Mouse (Mus musculus): Measurements from ENCODE around the gene Nrtn.
A peak's percentile ranks its signal among the peaks of the same experiment; 100 is the strongest.

The Nrtn gene

GRCm38 (mm10) chr17:56762769-56763731, 5.7 kb upstream of the Nrtn start:
- DNase-seq (ENCODE audit: extremely low read depth, insufficient read length, low spot score) = no peak

DNA sequence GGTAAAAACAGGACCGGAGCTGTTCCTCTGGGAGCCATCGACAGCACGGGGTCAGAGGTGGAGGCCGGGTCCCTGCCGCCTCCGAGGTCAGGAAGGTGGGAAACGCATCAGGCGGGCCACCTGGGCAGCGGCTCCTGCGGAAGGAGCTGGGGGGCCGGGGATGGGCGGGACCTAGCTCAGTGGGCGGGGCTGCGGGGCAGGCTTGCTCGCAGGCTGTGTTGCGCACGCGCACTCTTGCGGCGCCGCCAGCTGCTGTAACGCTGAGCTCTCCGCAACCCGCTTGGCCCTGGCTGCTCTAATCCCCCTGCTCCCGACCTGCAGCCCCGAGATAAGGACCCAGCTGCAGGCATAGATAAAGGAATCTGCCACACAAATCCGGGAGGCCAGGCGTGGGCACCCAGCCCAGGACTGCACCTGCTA, 4.7 kb upstream of the Nrtn start:
- peak; percentile 60 for DNase-seq (ENCODE audit: extremely low read depth, insufficient read length, low spot score)

GRCm38 (mm10) chr17:56761077-56761476, 3.7 kb upstream of the Nrtn start:
- no peak for DNase-seq (ENCODE audit: extremely low read depth, insufficient read length, low spot score)

DNA sequence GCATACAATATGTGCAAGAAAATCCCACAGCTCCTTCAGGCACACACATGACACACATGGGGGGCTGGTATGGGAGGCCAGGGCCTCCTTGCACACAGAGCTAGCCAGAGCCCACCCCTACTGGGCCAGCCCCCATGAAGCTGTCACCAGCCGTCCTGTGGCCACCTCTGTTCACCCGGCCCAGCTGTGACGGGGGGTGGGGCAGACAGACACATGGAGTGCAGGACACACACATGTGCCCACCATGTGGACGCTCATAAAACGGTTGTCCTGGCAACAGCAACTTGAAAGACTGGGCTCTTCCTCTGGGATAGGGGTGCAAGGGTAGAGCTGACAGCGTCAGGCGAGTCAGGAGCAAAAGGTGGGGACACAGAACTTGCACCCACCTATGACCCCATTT, 1.9 kb upstream of the Nrtn start:
- DNase-seq (ENCODE audit: extremely low read depth, insufficient read length, low spot score) = no peak

DNA sequence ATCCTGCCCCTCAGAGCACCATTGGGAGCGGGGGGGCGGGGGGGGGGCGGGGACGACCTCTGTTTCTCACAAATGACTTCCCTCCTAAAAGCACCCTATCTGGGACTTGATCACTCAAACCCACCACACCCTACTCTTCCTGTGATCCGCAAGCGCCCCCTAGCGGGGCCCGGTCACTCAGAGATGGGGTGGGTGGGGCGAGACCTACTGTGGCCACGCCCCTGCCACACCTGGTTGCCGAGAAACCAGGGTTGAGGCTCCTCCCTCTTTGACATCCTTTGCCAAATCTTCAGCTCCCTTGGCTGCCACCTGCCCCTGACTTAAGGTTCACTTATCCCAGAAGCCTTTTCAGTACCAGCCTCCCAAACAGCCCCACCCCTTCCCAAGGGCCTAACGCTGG, 802 bp upstream of the Nrtn start:
- no peak for DNase-seq (ENCODE audit: extremely low read depth, insufficient read length, low spot score)

DNA sequence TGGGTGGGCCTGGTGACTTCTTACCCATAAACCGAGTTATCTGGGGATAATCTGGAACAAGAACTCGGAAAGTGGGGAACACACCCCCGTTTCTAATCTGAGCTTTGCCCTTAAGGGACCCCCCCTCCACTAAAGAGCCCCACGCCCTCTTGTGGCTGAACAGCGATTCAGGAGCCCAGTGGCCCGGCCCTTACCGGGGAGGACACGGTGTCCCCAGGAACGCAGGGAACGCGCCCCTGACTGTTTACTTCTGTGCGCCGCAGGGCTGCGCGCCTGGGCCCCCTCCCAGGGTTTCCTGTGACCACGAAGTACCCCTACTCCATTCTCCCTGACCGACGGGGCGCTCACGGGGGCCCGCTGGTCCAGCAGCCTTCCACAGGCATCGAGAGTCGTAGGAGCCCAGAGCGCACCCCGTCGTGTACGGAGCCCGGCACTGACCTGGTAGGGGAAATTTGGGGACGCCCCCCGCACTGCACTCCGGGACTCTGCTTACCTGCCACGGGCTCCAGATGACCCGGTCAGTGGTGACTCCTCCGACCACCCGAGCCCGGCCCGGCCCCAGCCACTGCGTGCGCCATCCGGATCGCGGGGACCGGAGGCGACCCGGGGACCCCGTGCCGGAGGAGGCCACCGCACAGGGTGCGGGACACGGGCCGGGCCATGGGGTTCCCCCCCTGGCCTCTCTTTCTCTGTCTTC, 479 bp downstream of the Nrtn start:
- DNase-seq (ENCODE audit: extremely low read depth, insufficient read length, low spot score) = no peak

GRCm38 (mm10) chr17:56754271-56755185, 2.8 kb downstream of the Nrtn start:
- DNase-seq (ENCODE audit: extremely low read depth, insufficient read length, low spot score) = no peak

DNA sequence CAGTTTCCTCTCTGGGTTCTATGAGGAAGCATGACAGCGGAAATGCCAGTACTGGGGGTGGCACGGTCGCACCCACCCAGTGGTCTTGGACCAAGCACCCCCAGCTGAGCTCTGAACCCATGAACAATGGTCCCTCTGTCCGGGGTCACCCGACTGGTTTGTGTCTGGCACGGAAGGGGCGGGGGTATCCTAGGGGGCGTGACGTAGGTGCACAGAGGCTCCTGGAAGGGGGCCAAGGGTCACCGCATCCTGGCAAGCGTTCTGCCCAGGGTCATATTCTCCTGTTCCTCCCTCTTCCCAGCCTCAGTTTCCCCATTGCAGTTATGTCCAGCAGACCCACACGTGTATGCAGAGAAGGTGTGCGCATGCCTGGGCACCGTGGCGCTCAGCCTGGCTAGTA, 3.9 kb downstream of the Nrtn start:
- DNase-seq (ENCODE audit: extremely low read depth, insufficient read length, low spot score) = no peak

GRCm38 (mm10) chr17:56751404-56752072, 5.8 kb downstream of the Nrtn start:
- DNase-seq (ENCODE audit: extremely low read depth, insufficient read length, low spot score) = no peak

DNA sequence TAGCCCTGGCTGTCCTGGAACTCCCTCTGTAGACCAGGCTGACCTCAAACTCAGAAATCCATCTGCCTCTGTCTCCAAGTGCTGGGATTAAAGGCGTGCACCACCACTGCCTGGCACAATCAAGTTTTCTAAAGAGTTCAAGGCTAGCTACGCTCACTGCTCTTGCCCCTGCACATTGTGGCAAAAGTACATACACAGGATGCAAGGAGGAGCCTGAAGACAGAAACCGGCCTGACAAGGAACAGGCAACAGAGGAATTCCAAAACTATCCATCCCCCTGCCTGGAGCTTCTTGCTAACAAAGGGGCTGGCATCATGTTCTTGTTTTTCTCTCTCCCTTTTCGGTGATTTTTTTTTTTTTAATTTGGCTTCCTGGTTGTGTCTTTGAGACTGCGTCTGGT, 13.2 kb downstream of the Nrtn start:
- DNase-seq (ENCODE audit: extremely low read depth, insufficient read length, low spot score) = no peak

DNA sequence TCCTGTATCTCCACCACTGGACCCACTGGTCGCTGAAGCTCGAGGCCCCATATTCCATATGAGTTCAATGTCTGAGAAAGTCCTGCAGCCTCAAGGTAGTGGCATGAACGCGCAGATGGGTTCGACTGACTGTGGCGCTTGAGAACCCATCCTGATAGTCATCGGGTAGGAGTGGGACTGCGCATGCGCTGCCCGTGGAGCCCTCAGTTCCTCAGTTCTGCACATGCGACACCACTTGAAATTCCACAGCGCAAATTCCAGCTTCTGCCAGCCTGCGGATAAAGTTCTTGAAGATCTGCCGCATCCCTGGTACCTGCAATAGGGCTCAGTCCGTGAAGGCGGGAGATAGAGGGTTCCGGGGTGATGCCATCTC, 16.6 kb downstream of the Nrtn start:
- no peak for DNase-seq (ENCODE audit: extremely low read depth, insufficient read length, low spot score)

DNA sequence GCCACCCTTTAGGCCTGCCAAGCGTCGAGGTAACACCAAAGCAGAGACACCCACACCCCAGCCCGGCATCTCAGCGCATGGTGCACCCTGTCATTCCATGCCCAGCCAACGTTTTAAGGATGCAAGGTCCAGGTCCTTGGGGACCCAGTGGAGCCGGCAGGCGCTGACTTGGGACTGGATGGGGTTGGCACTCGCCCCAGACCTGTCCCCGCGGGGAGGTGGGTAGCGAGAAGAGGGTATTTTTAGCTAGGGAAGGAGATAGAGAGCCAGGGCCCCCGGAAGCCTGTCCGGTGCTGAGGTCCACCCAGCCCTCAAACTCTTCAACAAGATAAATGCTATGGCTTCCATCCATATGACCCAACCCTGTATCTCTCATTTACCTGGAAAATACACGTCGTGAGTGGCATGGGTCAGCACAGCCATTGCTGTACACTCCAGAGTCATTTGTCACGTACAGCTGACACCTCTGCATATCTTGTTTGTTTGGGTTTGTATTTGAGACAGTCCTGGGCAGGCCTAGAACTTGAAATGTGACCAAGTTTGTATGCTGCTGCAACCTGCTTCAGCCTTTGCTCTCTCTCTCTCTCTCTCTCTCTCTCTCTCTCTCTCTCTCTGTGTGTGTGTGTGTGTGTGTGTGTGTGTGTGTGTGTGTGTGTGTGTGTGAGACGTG, 17.1 kb downstream of the Nrtn start:
- no peak for DNase-seq (ENCODE audit: extremely low read depth, insufficient read length, low spot score)

DNA sequence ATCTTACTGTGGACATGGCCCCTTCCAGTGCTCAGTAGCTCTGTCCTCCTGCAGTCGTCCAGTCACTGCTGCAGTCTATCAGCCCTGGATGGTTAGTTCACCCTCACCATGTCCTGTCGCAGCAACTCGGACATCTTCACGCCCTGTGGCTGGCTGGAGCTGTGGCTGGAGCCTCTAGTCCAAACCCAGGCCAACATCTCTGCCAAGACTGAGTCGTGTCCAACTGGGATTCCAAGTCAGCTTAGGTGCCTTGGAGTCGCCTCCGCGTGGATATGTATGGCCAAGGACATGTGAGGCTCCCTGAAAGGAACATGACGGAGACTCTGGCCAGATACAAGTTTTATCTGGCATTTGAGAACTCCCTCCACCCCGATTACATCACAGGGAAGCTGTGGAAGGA, 19.1 kb downstream of the Nrtn start:
- DNase-seq (ENCODE audit: extremely low read depth, insufficient read length, low spot score) = no peak

DNA sequence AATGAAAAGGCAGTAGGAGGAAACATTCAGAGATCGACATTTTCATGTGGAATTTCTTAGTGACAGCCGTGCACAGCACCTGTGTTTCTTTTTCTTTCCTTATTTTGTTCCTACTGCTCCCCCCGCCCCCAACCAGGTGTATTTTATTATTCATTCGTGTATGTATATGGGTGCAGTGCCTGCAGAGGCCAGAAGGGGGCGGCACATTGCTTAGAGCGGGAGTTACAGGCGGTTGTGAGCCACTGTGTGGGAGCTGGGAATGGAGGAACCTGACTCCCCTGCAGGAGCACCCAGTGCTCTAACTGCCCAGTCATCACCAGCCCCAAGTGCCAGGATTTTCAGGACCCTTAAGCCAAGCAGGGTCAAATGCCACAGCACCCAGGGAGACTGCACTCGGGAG, 20.8 kb downstream of the Nrtn start:
- DNase-seq (ENCODE audit: extremely low read depth, insufficient read length, low spot score) = no peak

GRCm38 (mm10) chr17:56729656-56730055, 27.7 kb downstream of the Nrtn start:
- no peak for DNase-seq (ENCODE audit: extremely low read depth, insufficient read length, low spot score)

DNA sequence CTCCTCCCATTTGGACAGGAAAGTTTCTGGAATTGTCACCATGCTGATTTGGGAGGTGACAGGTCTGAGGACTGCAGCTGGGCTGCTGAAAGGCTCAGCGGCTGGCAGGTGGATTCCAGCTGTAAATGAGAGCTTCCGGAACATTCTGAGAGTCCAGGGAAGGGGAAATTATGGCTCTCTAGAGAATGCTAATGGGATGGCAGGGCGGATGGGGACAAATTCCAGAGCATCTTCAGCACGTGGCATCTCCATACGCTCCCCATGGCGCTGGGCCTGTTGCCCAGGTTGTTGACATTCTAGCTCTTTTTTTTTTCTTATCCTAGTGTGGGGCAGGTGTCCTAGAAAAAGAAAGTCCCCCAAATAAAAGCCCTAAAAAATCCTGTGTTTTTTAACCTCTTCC, 28.2 kb downstream of the Nrtn start:
- DNase-seq (ENCODE audit: extremely low read depth, insufficient read length, low spot score) = no peak

DNA sequence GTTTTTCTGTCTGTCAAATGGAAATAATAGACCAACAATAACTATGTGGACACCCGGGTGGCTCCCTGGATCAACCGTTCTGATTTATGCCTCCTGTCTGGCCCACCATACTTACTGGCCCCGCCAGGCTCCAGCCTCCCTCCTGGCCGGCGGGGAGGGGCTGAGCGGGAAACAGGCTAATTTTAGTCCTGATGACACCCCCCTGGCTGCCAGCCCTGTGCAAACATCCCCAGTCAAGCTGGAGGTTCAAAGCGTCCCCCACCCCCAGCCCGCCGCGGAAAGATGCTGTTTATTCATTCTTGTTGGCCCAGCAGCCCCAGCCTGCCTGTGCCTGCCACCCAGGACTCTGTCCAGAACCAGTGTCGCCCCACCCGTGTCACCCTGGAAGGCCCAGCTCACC, 29.2 kb downstream of the Nrtn start:
- DNase-seq (ENCODE audit: extremely low read depth, insufficient read length, low spot score) = no peak

- DNase-seq (ENCODE audit: extremely low read depth, insufficient read length, low spot score) = no peak
These were observed 29.7 kb downstream of the Nrtn start for GRCm38 (mm10) chr17:56727659-56728058.

DNA sequence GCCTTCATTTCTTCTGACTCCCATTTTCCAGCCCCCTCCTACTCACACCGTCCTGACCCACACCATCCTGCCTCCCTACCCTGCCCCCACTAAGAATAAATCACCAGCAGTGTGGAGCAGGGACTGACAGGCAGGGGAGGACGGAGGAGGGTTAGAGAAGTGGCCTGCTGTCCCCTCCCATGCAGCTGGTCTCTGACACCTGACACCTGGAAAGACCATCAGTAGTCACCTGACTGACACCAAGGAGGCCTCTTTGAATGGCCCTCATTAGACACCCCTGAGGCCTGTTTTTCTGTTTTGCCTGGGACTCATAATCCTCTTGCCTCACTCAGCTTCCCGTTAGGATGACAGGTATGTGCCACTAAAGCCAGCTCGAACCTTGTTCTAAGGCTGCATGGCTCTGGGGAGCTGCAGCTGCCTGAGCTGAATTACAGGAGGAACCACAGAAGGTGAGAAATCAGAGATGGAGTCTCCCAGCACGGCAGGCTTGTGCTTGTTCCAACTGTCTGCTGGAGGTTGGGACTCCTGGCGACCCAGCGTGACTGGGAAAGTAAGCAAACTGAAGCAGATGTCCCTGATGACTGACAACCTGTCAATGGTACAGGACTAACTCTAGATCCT, 30.2 kb downstream of the Nrtn start:
- no peak for DNase-seq (ENCODE audit: extremely low read depth, insufficient read length, low spot score)
